Mouse (Mus musculus): ENCODE measurements around the gene Gpatch8. TPM values are rescaled to one million over a fixed set of nuclear protein-coding genes. Genes with fewer than 3 reads are reported as not detected.
"Not testable (repeated sequence)": the region's sequence is repeated elsewhere in the genome, so short reads cannot be mapped to it uniquely, and the experiment has no call there.

Gene Gpatch8
- polyA plus RNA-seq, 1 experiment, result 12.4 TPM

DNA sequence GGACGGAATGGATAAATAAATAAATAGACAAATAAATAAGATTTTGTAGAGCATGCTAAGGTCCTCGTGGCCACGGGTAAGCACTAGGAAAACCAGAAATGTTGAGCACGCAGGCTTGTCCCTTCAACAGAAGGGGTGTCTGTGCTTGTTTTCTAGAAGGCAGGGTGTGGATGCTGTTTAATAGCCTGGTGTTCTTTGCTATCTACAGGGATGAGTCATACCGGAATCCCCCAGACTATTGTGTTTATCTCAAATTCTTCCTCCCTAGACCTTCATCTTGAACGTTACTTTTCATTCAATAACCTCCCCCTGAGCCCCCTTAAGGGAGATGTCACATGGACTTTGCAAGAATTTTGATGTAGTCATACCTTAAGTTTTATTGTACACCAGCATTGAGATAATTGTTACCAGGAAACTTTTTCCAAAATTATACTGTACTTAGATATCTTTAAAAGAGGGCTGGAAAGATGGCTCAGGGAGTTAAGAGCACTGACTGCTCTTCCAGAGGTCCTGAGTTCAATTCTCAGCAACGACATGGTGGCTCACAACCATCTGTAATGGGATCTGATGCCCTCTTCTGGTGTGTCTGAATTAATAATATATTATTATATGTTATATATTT lies 12.7 kb upstream of the Gpatch8 start:
- 74% methylated on average over 7 of the region's 7 CpGs for WGBS

DNA sequence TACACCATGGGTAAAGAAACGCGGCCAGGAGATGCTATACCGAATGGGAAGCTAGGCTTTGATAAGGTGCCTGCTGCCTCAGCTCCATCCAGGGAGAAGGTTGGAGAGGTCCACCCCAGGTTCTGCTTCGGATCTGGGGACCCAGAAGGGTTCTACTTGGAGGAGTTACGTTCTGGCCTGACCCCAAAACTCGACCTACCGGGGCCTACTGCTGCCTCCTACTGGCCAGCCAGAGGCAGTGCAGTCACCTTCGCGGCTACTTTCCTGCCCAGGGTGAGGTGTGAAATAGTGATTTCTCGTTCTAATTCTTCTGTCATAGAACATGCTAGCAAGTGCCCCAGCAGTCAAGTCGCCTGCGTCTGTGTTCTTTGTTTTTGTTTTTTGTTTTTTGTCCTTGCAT lies 12.0 kb upstream of the Gpatch8 start:
- TF ChIP-seq CTCF (conservative IDR thresholded peaks at IDR 0.05; ENCODE audit: insufficient read depth, insufficient read length, low read depth, low read length) (peak; percentile 54), POLR2A (IDR thresholded peaks at IDR 0.05; ENCODE audit: low read depth, low read length) (no peak)
- H3K4me1 ChIP-seq (ENCODE audit: control insufficient read depth, insufficient read depth, low read length), result no peaks in the 10 kb centered on the region
- H3K36me3 ChIP-seq (ENCODE audit: control insufficient read depth, insufficient read depth, low read length), result no peaks in the 10 kb centered on the region
- no peaks in the 10 kb centered on the region for H3K27me3 ChIP-seq (replicated peaks; ENCODE audit: control insufficient read depth, insufficient read depth, low read length)
- H3K27ac ChIP-seq (ENCODE audit: insufficient read depth, low read depth, low read length), result no peak overlapping the region
- no peak for DNase-seq
- WGBS, result 79% methylated on average over 12 of the region's 12 CpGs
- H3K4me3 ChIP-seq (ENCODE audit: insufficient read depth, low read depth, low read length), result no peak overlapping the region

More for the DNA sequence above, 12.7 kb upstream of the Gpatch8 start:
- Histone ChIP-seq H3K27me3 (replicated peaks; ENCODE audit: control insufficient read depth, insufficient read depth, low read length) (no peaks in the 10 kb centered on the region), H3K4me3 (ENCODE audit: insufficient read depth, low read depth, low read length) (no peak overlapping the region), H3K36me3 (ENCODE audit: control insufficient read depth, insufficient read depth, low read length) (no peaks in the 10 kb centered on the region), H3K4me1 (ENCODE audit: control insufficient read depth, insufficient read depth, low read length) (no peaks in the 10 kb centered on the region; the same call in 1 of the 2 replicates), H3K27ac (ENCODE audit: insufficient read depth, low read depth, low read length) (no peak overlapping the region)
- no peak for DNase-seq
- TF ChIP-seq POLR2A (IDR thresholded peaks at IDR 0.05; ENCODE audit: low read depth, low read length), result no peak
- no peak for TF ChIP-seq CTCF (conservative IDR thresholded peaks at IDR 0.05; ENCODE audit: insufficient read depth, insufficient read length, low read depth, low read length)

- Histone ChIP-seq H3K27ac (ENCODE audit: insufficient read depth, low read depth, low read length) (no peak overlapping the region), H3K4me1 (ENCODE audit: control insufficient read depth, insufficient read depth, low read length) (no peaks in the 10 kb centered on the region), H3K36me3 (ENCODE audit: control insufficient read depth, insufficient read depth, low read length) (no peaks in the 10 kb centered on the region), H3K27me3 (replicated peaks; ENCODE audit: control insufficient read depth, insufficient read depth, low read length) (no peaks in the 10 kb centered on the region), H3K4me3 (ENCODE audit: insufficient read depth, low read depth, low read length) (no peak overlapping the region)
- WGBS, result 95% methylated on average over 15 of the region's 15 CpGs
- no peak for DNase-seq
- TF ChIP-seq CTCF (conservative IDR thresholded peaks at IDR 0.05; ENCODE audit: insufficient read depth, insufficient read length, low read depth, low read length) (no peak), POLR2A (IDR thresholded peaks at IDR 0.05; ENCODE audit: low read depth, low read length) (no peak)
Measured at GRCm38 (mm10) chr11:102567723-102568122, 11.5 kb upstream of the Gpatch8 start.

DNA sequence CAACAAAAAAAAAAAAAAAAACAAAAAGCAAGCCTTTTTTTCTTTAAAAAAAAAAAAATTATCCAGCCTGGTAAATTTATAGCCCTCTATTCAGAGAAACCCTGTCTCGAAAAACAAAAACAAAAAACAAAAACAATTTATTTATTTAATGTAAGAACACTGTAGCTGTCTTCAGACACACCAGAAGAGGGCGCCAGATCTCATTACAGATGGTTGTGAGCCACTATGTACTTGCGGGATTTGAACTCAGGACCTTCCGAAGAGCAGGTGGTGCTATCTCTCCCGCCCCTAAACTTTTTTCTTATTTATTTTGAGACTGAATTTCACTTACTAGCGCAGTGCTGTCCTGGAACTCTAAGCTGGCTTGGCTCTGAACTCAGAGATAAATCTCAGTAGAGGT lies 11.0 kb upstream of the Gpatch8 start:
- no peak for DNase-seq
- H3K36me3 ChIP-seq (ENCODE audit: control insufficient read depth, insufficient read depth, low read length), result no peaks in the 10 kb centered on the region

GRCm38 (mm10) chr11:102566290-102566689 lies 10.1 kb upstream of the Gpatch8 start:
- Histone ChIP-seq H3K4me1 (ENCODE audit: control insufficient read depth, insufficient read depth, low read length) (no peaks in the 10 kb centered on the region), H3K36me3 (ENCODE audit: control insufficient read depth, insufficient read depth, low read length) (no peaks in the 10 kb centered on the region), H3K27ac (ENCODE audit: insufficient read depth, low read depth, low read length) (no peak overlapping the region), H3K4me3 (ENCODE audit: insufficient read depth, low read depth, low read length) (no peak overlapping the region), H3K27me3 (replicated peaks; ENCODE audit: control insufficient read depth, insufficient read depth, low read length) (no peaks in the 10 kb centered on the region)
- 100% methylated on average over 1 of the region's 1 CpGs for WGBS
- no peak for DNase-seq
- no peak for TF ChIP-seq CTCF (conservative IDR thresholded peaks at IDR 0.05; ENCODE audit: insufficient read depth, insufficient read length, low read depth, low read length)
- no peak for TF ChIP-seq POLR2A (IDR thresholded peaks at IDR 0.05; ENCODE audit: low read depth, low read length)

More for the DNA sequence above, 11.0 kb upstream of the Gpatch8 start:
- Histone ChIP-seq H3K4me3 (ENCODE audit: insufficient read depth, low read depth, low read length) (no peak overlapping the region), H3K4me1 (ENCODE audit: control insufficient read depth, insufficient read depth, low read length) (no peaks in the 10 kb centered on the region), H3K27ac (ENCODE audit: insufficient read depth, low read depth, low read length) (no peak overlapping the region), H3K27me3 (replicated peaks; ENCODE audit: control insufficient read depth, insufficient read depth, low read length) (no peaks in the 10 kb centered on the region)
- TF ChIP-seq CTCF (conservative IDR thresholded peaks at IDR 0.05; ENCODE audit: insufficient read depth, insufficient read length, low read depth, low read length) (no peak), POLR2A (IDR thresholded peaks at IDR 0.05; ENCODE audit: low read depth, low read length) (no peak)
- WGBS, result 90% methylated on average over 6 of the region's 6 CpGs

DNA sequence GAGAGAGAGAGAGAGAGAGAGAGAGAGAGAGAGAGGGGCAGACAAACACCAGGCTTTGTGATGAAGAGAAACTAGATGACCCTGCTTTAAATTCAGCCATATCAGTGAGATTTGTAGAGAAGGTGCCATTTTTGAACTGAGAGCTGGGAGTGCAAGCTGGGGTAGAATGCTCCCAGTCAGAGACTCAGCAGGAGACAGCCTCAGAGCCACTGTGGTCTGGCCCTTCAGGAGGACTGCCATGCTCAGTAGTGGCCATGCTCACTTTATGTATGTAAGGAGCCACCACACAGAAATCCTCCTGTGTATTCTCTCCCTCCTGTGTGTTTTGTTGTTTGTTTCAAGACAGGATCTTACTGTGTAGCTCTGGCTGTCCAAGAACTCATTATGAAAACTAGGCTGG lies 9.5 kb upstream of the Gpatch8 start:
- DNase-seq, result no peak
- H3K27ac ChIP-seq (ENCODE audit: insufficient read depth, low read depth, low read length), result no peak overlapping the region
- no peaks in the 10 kb centered on the region for H3K4me1 ChIP-seq (ENCODE audit: control insufficient read depth, insufficient read depth, low read length)
- no peaks in the 10 kb centered on the region for H3K36me3 ChIP-seq (ENCODE audit: control insufficient read depth, insufficient read depth, low read length)
- H3K4me3 ChIP-seq (ENCODE audit: insufficient read depth, low read depth, low read length), result no peak overlapping the region
- no peaks in the 10 kb centered on the region for H3K27me3 ChIP-seq (replicated peaks; ENCODE audit: control insufficient read depth, insufficient read depth, low read length)
- no peak for TF ChIP-seq POLR2A (IDR thresholded peaks at IDR 0.05; ENCODE audit: low read depth, low read length)
- TF ChIP-seq CTCF (conservative IDR thresholded peaks at IDR 0.05; ENCODE audit: insufficient read depth, insufficient read length, low read depth, low read length), result no peak

- DNase-seq; H3K4me1 ChIP-seq (ENCODE audit: control insufficient read depth, insufficient read depth, low read length); H3K27me3 ChIP-seq (replicated peaks; ENCODE audit: control insufficient read depth, insufficient read depth, low read length); H3K27ac ChIP-seq (ENCODE audit: insufficient read depth, low read depth, low read length); H3K36me3 ChIP-seq (ENCODE audit: control insufficient read depth, insufficient read depth, low read length); H3K4me3 ChIP-seq (ENCODE audit: insufficient read depth, low read depth, low read length): not testable (repeated sequence)
- 84% methylated on average over 14 of the region's 14 CpGs for WGBS
Measured at GRCm38 (mm10) chr11:102564952-102565671, 8.9 kb upstream of the Gpatch8 start.

Measured in kidney, adult 2 months (tissue).